Mouse (Mus musculus): ENCODE data around the gene S100a3.

DNA sequence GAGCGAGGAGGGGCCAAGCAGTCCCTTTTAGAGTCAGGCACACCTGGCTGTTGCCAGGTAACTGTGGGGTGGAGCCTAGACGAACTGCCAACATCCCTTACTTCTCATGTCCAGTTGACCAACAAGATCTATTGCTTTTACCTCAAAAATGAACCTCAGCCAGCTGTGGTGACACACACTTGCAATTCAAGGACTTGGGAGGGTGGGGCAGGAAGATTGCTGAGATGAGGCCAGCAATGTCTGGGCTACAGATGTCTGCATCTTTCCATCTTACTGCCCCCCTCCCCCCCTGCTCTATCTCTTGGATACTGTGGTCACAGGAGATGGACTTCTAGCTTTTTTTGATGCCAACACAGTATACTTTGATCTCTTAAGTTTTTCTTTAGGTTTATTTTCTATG, 8.1 kb upstream of the S100a3 start:
- TF ChIP-seq CTCF (conservative IDR thresholded peaks at IDR 0.05; ENCODE audit: low read length): no peak
- TF ChIP-seq NANOG (IDR thresholded peaks at IDR 0.05; ENCODE audit: borderline replicate concordance, low read length): no peak
- TF ChIP-seq POU5F1 (IDR thresholded peaks at IDR 0.05; ENCODE audit: borderline replicate concordance, low read length): no peak
